Mouse (Mus musculus): ENCODE results near the gene Wbp1. TPM values are rescaled to one million over a fixed set of nuclear protein-coding genes. Genes with fewer than 3 reads are reported as not detected.

The Wbp1 gene
- polyA plus RNA-seq, 1 experiment from 2014 or later = 96.1 TPM

DNA sequence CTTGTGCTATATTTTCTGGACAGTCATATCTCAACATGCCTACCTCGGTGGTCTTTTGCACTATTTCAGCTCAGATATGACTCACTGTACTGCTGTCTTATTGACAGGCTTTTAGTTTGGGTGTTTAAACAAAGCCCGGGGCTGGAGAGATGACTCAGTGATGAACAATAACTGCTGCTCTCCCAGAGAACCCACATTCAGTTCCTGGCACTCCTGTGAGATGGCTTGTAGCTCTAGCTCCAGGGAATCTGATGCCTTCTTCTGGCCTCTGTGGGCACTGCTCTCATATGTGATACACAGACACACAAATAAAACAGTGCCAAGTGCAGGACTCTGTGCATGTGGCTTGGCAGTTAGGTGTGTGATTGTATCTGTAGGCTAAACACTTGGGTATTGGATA is 23.9 kb upstream of the Wbp1 start:
- H3K4me3 ChIP-seq (ENCODE audit: low read length) = no peak overlapping the region
- H3K27ac ChIP-seq (ENCODE audit: low read length) = no peak overlapping the region; the same call in 1 of the 2 replicates
- ATAC-seq (replicated peaks; ENCODE audit: extremely low read depth, insufficient read depth, low FRiP score) = no peak
- peaks cover 12% of the 10 kb centered on the region for H3K4me1 ChIP-seq (ENCODE audit: control insufficient read depth, insufficient read depth, low read length)
- no peaks in the 10 kb centered on the region for H3K9me3 ChIP-seq (replicated peaks; ENCODE audit: control insufficient read depth, low read length)
- H3K36me3 ChIP-seq (ENCODE audit: control insufficient read depth, insufficient read depth) = peaks cover 10% of the 10 kb centered on the region
- WGBS = 60% methylated on average over 2 of the region's 2 CpGs
- H3K4me2 ChIP-seq (ENCODE audit: low read depth, low read length) = no peak overlapping the region
- no peak overlapping the region for H3K9ac ChIP-seq (ENCODE audit: low read length)
- no peaks in the 10 kb centered on the region for H3K27me3 ChIP-seq (ENCODE audit: control insufficient read depth, insufficient read depth, low read length)

DNA sequence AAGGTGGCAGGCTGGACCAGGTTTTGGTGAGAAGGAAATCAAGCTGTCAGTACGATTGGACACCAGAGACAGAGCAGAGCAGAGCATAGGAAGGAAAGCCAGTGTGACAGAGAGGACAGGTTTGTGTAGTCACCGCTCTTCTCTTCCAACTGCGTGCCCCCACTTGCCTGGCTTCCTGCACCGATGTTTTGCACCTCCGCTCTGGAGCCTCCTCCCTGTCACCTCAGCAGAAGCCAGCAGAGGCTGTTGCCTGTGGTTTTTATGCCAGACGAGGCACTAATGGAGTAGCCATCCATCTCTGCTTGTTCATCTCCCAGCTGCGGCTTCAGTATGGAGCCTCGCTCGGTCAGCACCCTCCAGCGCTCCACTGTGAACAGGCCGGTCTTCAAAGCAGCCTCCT is 21.5 kb upstream of the Wbp1 start:
- WGBS = 51% methylated on average over 11 of the region's 11 CpGs
- Histone ChIP-seq H3K27ac (ENCODE audit: low read length) (no peak overlapping the region), H3K4me3 (ENCODE audit: low read length) (peak overlapping the region; percentile 50), H3K4me2 (ENCODE audit: low read depth, low read length) (peak overlapping the region; percentile 77), H3K9me3 (replicated peaks; ENCODE audit: control insufficient read depth, low read length) (no peaks in the 10 kb centered on the region), H3K4me1 (ENCODE audit: control insufficient read depth, insufficient read depth, low read length) (peaks cover 23% of the 10 kb centered on the region), H3K27me3 (ENCODE audit: control insufficient read depth, insufficient read depth, low read length) (no peaks in the 10 kb centered on the region), H3K9ac (ENCODE audit: low read length) (peak overlapping the region; percentile 35; the same call in 1 of the 2 replicates), H3K36me3 (ENCODE audit: control insufficient read depth, insufficient read depth) (peaks cover under 1% of the 10 kb centered on the region)
- ATAC-seq (replicated peaks; ENCODE audit: extremely low read depth, insufficient read depth, low FRiP score) = no peak

DNA sequence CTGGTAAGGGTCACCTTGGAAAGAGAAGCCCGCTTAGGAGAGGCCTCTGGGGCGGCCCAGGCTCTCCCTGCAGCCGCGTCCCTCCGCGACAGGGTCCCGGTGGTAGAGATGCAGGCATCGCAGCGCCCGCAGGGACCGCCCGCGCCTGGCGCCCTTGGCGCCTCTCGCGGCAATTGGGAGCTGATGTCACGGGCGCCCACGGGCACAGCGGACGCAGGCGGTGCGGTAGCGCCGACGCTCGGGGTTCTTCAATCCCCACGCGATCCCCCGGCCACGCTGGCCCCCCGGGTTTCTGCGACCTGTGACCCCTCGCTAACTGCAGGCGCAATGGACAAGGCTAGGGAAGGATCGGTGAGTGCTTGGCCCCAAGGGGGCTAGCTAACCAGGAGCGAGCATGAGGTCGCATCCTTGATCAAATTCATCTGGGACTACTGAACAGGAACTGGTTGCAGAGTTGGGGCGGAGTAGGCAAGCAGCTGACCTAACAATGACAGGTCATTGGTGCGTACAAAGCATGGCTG is 20.9 kb upstream of the Wbp1 start:
- peak overlapping the region; percentile 77 for H3K4me2 ChIP-seq (ENCODE audit: low read depth, low read length)
- H3K9me3 ChIP-seq (replicated peaks; ENCODE audit: control insufficient read depth, low read length) = no peaks in the 10 kb centered on the region
- no peaks in the 10 kb centered on the region for H3K27me3 ChIP-seq (ENCODE audit: control insufficient read depth, insufficient read depth, low read length)
- ATAC-seq (replicated peaks; ENCODE audit: extremely low read depth, insufficient read depth, low FRiP score) = peak; percentile 17
- H3K4me3 ChIP-seq (ENCODE audit: low read length) = peak overlapping the region; percentile 50
- H3K36me3 ChIP-seq (ENCODE audit: control insufficient read depth, insufficient read depth) = no peaks in the 10 kb centered on the region
- peaks cover 26% of the 10 kb centered on the region for H3K4me1 ChIP-seq (ENCODE audit: control insufficient read depth, insufficient read depth, low read length)
- 6% methylated on average over 41 of the region's 41 CpGs for WGBS
- H3K9ac ChIP-seq (ENCODE audit: low read length) = peak overlapping the region; percentile 79
- H3K27ac ChIP-seq (ENCODE audit: low read length) = peak overlapping the region; percentile 66

DNA sequence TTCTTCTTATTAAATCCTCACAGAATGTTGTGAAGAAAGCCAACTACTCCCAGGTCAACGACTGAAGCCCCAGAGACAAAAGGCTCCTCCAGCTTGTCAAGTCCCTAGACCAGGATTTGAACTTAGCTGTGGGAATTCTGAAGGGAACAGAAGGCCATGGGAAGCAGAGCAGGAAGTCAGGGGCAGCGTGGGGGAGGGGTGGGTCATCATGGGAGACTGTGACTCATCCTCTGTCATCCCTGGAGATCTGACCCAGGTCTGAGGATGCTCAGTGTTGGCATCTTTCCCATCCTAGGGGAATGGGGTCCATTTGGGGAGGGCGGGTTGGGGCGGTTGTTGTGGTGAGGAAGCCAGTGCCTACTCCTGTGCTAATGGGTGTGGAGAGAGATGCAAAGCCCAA is 20.3 kb upstream of the Wbp1 start:
- peak overlapping the region; percentile 66 for H3K27ac ChIP-seq (ENCODE audit: low read length)
- H3K4me2 ChIP-seq (ENCODE audit: low read depth, low read length) = peak overlapping the region; percentile 77
- WGBS = 35% methylated on average over 4 of the region's 4 CpGs
- ATAC-seq (replicated peaks; ENCODE audit: extremely low read depth, insufficient read depth, low FRiP score) = no peak
- H3K4me1 ChIP-seq (ENCODE audit: control insufficient read depth, insufficient read depth, low read length) = peaks cover 26% of the 10 kb centered on the region
- no peaks in the 10 kb centered on the region for H3K27me3 ChIP-seq (ENCODE audit: control insufficient read depth, insufficient read depth, low read length)
- H3K9me3 ChIP-seq (replicated peaks; ENCODE audit: control insufficient read depth, low read length) = no peaks in the 10 kb centered on the region
- H3K36me3 ChIP-seq (ENCODE audit: control insufficient read depth, insufficient read depth) = no peaks in the 10 kb centered on the region
- H3K9ac ChIP-seq (ENCODE audit: low read length) = peak overlapping the region; percentile 79
- peak overlapping the region; percentile 50 for H3K4me3 ChIP-seq (ENCODE audit: low read length)

DNA sequence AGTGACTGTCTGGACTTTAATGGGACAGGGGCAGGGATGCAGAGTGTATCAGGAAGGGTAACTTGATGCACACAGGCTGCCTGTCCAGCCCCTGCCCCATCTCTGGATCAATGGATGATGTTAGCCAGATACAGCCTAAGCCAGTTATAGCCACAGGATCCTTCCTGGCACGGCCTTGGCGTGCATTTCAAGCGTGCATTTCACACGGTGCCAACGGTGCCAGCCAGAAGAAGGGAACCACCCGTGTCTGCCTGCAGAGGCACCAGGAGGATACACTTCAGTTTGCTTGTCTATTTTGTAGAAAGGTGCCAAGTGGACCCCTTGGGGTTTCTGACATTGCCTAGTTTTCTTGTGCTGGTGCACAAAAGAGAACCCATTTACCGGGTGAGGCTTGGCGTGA is 18.7 kb upstream of the Wbp1 start:
- Histone ChIP-seq H3K27ac (ENCODE audit: low read length) (no peak overlapping the region), H3K4me2 (ENCODE audit: low read depth, low read length) (no peak overlapping the region), H3K9me3 (replicated peaks; ENCODE audit: control insufficient read depth, low read length) (no peaks in the 10 kb centered on the region), H3K27me3 (ENCODE audit: control insufficient read depth, insufficient read depth, low read length) (no peaks in the 10 kb centered on the region), H3K36me3 (ENCODE audit: control insufficient read depth, insufficient read depth) (no peaks in the 10 kb centered on the region), H3K9ac (ENCODE audit: low read length) (no peak overlapping the region), H3K4me3 (ENCODE audit: low read length) (no peak overlapping the region), H3K4me1 (ENCODE audit: control insufficient read depth, insufficient read depth, low read length) (peaks cover 32% of the 10 kb centered on the region)
- no peak for ATAC-seq (replicated peaks; ENCODE audit: extremely low read depth, insufficient read depth, low FRiP score)
- WGBS = 89% methylated on average over 8 of the region's 8 CpGs

DNA sequence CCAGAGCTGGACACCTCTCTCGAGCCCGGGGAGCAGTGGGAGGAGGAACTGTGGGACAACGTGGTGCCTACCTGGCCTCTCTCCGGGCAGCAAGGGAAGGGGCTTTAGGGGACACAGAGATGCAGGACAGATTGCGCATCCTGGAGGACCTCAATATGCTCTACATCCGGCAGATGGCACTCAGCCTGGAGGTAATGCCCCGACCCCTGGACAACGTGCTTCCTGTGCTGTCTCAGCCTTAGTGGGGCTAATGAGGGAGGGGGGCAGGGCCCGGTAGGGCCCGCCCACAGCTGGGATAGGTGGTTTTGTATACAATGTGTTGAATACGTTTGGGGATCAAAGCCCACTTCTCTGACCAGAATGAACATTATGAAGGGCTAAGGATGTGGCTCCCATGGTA is 16.7 kb upstream of the Wbp1 start:
- 2% methylated on average over 11 of the region's 11 CpGs for WGBS
- Histone ChIP-seq H3K27ac (ENCODE audit: low read length) (peak overlapping the region; percentile 99), H3K4me1 (ENCODE audit: control insufficient read depth, insufficient read depth, low read length) (peaks cover 32% of the 10 kb centered on the region)

DNA sequence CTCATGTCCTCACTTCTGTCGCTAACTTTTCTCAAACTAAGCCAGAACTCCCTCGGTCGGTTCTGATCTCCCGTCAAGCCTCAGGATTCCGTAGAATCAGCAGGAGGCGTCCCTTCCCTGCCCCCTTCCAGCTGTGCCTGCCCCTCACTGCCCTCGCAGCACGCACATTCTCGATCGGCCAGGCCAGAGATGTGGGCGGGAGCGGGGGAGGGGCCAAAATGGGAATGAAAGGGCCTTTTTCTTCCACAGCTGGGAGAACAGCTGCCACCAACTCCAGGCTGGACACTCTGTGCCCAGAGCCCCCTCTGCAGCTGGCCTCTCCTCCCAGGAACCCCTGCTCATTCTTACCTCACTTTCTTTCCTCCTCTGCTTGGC is 16.2 kb upstream of the Wbp1 start:
- peak; percentile 78 for ATAC-seq (replicated peaks; ENCODE audit: extremely low read depth, insufficient read depth, low FRiP score)
- Histone ChIP-seq H3K4me2 (ENCODE audit: low read depth, low read length) (peak overlapping the region; percentile 81), H3K27me3 (ENCODE audit: control insufficient read depth, insufficient read depth, low read length) (no peaks in the 10 kb centered on the region), H3K36me3 (ENCODE audit: control insufficient read depth, insufficient read depth) (no peaks in the 10 kb centered on the region), H3K27ac (ENCODE audit: low read length) (peak overlapping the region; percentile 99), H3K9me3 (replicated peaks; ENCODE audit: control insufficient read depth, low read length) (no peaks in the 10 kb centered on the region), H3K4me3 (ENCODE audit: low read length) (peak overlapping the region; percentile 68), H3K4me1 (ENCODE audit: control insufficient read depth, insufficient read depth, low read length) (peaks cover 31% of the 10 kb centered on the region), H3K9ac (ENCODE audit: low read length) (peak overlapping the region; percentile 94)
- 0% methylated on average over 12 of the region's 12 CpGs for WGBS

More for the DNA sequence above, 16.7 kb upstream of the Wbp1 start:
- H3K4me2 ChIP-seq (ENCODE audit: low read depth, low read length) = peak overlapping the region; percentile 81
- peak overlapping the region; percentile 68 for H3K4me3 ChIP-seq (ENCODE audit: low read length)
- H3K27me3 ChIP-seq (ENCODE audit: control insufficient read depth, insufficient read depth, low read length) = no peaks in the 10 kb centered on the region
- no peaks in the 10 kb centered on the region for H3K9me3 ChIP-seq (replicated peaks; ENCODE audit: control insufficient read depth, low read length)
- ATAC-seq (replicated peaks; ENCODE audit: extremely low read depth, insufficient read depth, low FRiP score) = peak; percentile 33
- peak overlapping the region; percentile 94 for H3K9ac ChIP-seq (ENCODE audit: low read length)
- no peaks in the 10 kb centered on the region for H3K36me3 ChIP-seq (ENCODE audit: control insufficient read depth, insufficient read depth)

DNA sequence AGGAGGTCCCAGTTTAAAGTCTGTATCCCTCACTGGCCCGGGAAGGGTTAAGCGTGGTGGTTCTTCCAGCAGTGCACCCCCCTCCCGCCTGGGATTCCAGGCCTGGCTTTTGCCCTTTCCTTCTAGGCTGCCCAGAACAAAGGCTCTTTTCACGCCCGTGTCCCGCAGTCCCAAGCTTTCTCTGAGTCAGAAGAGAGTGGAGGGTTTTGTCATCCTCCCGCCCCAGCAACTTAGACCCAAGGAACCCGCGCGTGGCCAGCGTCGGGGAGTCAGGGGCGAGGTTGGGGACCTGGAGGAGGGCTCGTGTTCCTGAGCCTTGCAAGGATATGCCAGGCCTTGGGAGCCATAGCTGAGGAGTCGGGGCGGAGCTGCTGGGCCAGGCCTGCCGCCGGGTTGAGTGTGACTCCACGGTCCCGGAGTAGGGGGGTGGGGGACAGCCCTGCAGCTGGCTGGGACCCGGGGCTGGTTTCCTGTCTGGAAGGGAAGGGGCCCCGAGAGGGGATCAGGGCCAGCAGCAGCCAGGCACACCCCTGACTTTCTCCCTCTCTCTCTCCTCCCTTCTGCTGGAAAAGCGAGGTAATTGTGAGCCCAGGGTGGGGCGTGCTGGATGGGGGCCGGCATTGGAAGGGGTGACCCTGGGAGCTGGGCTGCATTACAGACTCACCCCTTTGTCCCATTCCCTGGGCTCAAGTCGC is 15.7 kb upstream of the Wbp1 start:
- peak overlapping the region; percentile 81 for H3K4me2 ChIP-seq (ENCODE audit: low read depth, low read length)
- H3K4me3 ChIP-seq (ENCODE audit: low read length) = peak overlapping the region; percentile 68
- H3K27ac ChIP-seq (ENCODE audit: low read length) = peak overlapping the region; percentile 99
- H3K9me3 ChIP-seq (replicated peaks; ENCODE audit: control insufficient read depth, low read length) = no peaks in the 10 kb centered on the region
- ATAC-seq (replicated peaks; ENCODE audit: extremely low read depth, insufficient read depth, low FRiP score) = peak; percentile 80
- peaks cover 25% of the 10 kb centered on the region for H3K4me1 ChIP-seq (ENCODE audit: control insufficient read depth, insufficient read depth, low read length)
- H3K9ac ChIP-seq (ENCODE audit: low read length) = peak overlapping the region; percentile 94
- no peaks in the 10 kb centered on the region for H3K36me3 ChIP-seq (ENCODE audit: control insufficient read depth, insufficient read depth)
- H3K27me3 ChIP-seq (ENCODE audit: control insufficient read depth, insufficient read depth, low read length) = no peaks in the 10 kb centered on the region
- under 1% methylated on average over 26 of the region's 26 CpGs for WGBS

DNA sequence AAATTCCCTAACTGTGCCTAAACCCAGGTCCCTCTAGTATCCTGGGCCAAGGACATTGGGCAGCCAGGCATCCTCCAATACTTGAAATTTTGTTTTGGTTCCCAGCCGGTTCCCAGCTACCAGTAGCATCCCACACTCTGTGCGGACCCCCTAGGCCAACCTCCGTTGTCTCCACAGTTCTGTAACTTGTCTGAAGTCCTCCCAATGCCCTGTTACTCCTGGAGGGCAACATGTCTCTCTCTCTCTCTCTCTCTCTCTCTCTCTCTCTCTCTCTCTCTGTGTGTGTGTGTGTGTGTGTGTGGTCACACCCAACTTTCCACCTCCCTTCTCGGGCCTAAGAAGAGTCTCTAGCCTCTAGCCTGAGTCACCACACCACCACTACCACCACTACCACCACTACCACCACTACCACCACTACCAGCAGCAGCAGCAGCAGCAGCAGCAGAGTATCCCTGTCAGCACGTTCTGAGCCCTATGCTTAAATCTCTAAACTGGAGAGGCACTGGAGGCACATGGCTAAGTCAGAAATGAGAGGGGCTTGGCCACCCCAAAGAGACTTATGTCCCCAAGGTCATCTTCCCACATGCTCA is 15.0 kb upstream of the Wbp1 start:
- H3K4me2 ChIP-seq (ENCODE audit: low read depth, low read length) = peak overlapping the region; percentile 81
- H3K4me1 ChIP-seq (ENCODE audit: control insufficient read depth, insufficient read depth, low read length) = peaks cover 20% of the 10 kb centered on the region
- H3K4me3 ChIP-seq (ENCODE audit: low read length) = peak overlapping the region; percentile 68
- peak overlapping the region; percentile 99 for H3K27ac ChIP-seq (ENCODE audit: low read length)
- 27% methylated on average over 5 of the region's 5 CpGs for WGBS
- no peak for ATAC-seq (replicated peaks; ENCODE audit: extremely low read depth, insufficient read depth, low FRiP score)
- no peaks in the 10 kb centered on the region for H3K36me3 ChIP-seq (ENCODE audit: control insufficient read depth, insufficient read depth)
- peak overlapping the region; percentile 94 for H3K9ac ChIP-seq (ENCODE audit: low read length)
- no peaks in the 10 kb centered on the region for H3K27me3 ChIP-seq (ENCODE audit: control insufficient read depth, insufficient read depth, low read length)
- H3K9me3 ChIP-seq (replicated peaks; ENCODE audit: control insufficient read depth, low read length) = no peaks in the 10 kb centered on the region
